8 mouse cellular contexts compared by ENCODE assay signal in the genomic region with DNA sequence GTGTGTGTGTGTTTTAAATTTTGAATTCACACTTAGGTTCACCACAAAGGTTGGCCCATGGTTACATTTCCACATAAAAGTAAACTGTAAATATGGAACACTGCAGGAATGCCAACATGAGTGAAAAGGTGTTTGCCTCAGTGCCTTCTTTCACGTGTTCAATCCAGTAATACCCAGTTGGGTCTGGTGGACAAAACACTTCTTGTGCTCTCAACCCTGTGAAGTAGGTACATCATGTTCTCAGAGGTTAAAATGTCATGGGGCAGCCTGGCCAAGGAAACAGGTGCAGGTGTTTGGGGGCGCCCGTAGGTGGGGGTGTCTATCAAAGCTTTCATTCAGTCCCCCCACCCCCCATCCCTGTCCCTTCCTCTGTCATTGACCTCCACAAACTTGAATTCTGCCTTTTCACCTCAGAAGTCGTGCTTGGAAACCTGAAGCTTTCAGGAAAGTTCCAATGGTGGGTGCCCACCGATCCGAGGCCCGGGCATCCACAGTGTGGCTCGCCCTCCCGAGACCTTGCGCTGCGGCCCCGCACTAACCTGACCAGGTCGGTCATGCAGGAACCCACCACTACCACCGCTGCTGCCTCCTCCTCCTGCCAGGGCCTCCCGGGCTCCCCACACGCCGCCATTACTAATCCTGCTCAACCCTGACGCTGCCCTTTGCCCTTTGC. TPM values are rescaled to one million over a fixed set of nuclear protein-coding genes. Genes with fewer than 3 reads are reported as not detected.
DNase-seq lines count a peak whose midpoint lies in the region; ATAC-seq and TF ChIP-seq lines count a peak whose summit lies in the region.

A gene (minus strand): TSS at position 657 of the 673 bp plus-strand sequence.

- WGBS in thymus, adult 2 months, result 5% methylated on average over 18 of the region's 18 CpGs
- 6% methylated on average over 18 of the region's 18 CpGs for WGBS in kidney, postnatal 0 days

- peak; percentile 18; the same call in 1 of the 2 replicates for ATAC-seq in kidney, postnatal 0 days (replicated peaks; ENCODE audit: low FRiP score, low read depth)

- DNase-seq in adrenal gland, postnatal 25 days, result no peak
- DNase-seq in adrenal gland, postnatal 10 days, result no peak
- DNase-seq in thymus, adult 2 months, result no peak
- no peak for DNase-seq in thymus, postnatal 4 days
- DNase-seq in kidney, postnatal 0 days (ENCODE audit: low spot score), result peak; percentile 22
- no peak for DNase-seq in cerebellum, adult 11-12 months
- DNase-seq in frontal cortex, postnatal 36 days (ENCODE audit: low spot score in 2 of 2), result no peak

- TF ChIP-seq POLR2A in thymus, adult 2 months (IDR thresholded peaks at IDR 0.05; ENCODE audit: control insufficient read depth, extremely low read depth, insufficient read depth, low read length, poor library complexity), result no peak
- no peak for TF ChIP-seq POLR2A in myocyte (IDR thresholded peaks at IDR 0.05; ENCODE audit: insufficient read length, low read depth)

- H3K27ac ChIP-seq in thymus, adult 2 months (ENCODE audit: control insufficient read depth, insufficient read depth, low read length), result peak within 1 kb of the TSS; percentile 89
- H3K27ac ChIP-seq in kidney, postnatal 0 days, result peak within 1 kb of the TSS; percentile 98

- no peaks in the 10 kb centered on the region for H3K27me3 ChIP-seq in thymus, adult 2 months (ENCODE audit: control insufficient read depth, insufficient read depth, low read length)
- H3K27me3 ChIP-seq in kidney, postnatal 0 days (ENCODE audit: insufficient read depth, low read length), result no peaks in the 10 kb centered on the region
- no peaks in the 10 kb centered on the region for H3K27me3 ChIP-seq in myocyte (ENCODE audit: control insufficient read depth, insufficient read depth, insufficient read length)

- H3K36me3 ChIP-seq in thymus, adult 2 months (ENCODE audit: control insufficient read depth, insufficient read depth, low read length), result no peaks in the 10 kb centered on the region
- H3K36me3 ChIP-seq in kidney, postnatal 0 days (ENCODE audit: insufficient read depth, low read length), result no peaks in the 10 kb centered on the region
- peaks cover under 1% of the 10 kb centered on the region for H3K36me3 ChIP-seq in myocyte (ENCODE audit: control insufficient read depth, insufficient read depth)

- peak within 1 kb of the TSS; percentile 86 for H3K9ac ChIP-seq in kidney, postnatal 0 days (ENCODE audit: low read depth, low read length)

- H3ac ChIP-seq in myocyte (ENCODE audit: control insufficient read depth, insufficient read length), result peak within 1 kb of the TSS; percentile 64

- H3K4me1 ChIP-seq in thymus, adult 2 months (replicated peaks; ENCODE audit: control insufficient read depth, insufficient read depth, low read length), result peaks cover 4% of the 10 kb centered on the region
- H3K4me1 ChIP-seq in kidney, postnatal 0 days (replicated peaks; ENCODE audit: insufficient read depth, low read length), result no peaks in the 10 kb centered on the region

- no peaks in the 10 kb centered on the region for H3K9me3 ChIP-seq in kidney, postnatal 0 days (replicated peaks; ENCODE audit: low read length)

- TF ChIP-seq CTCF in thymus, adult 2 months (IDR thresholded peaks at IDR 0.05; ENCODE audit: borderline replicate concordance, control insufficient read depth, extremely low read depth, insufficient read depth, low read length, poor library complexity), result no peak
- TF ChIP-seq CTCF in kidney, postnatal 0 days (IDR thresholded peaks at IDR 0.05; ENCODE audit: low read depth), result no peak; the same call in 1 of the 2 replicates

- peak within 1 kb of the TSS; percentile 65 for H3K4me3 ChIP-seq in thymus, adult 2 months (ENCODE audit: control insufficient read depth, insufficient read depth, low read length)
- peak within 1 kb of the TSS; percentile 75 for H3K4me3 ChIP-seq in kidney, postnatal 0 days (replicated peaks; ENCODE audit: low read depth, low read length)
- peak within 1 kb of the TSS; percentile 87 for H3K4me3 ChIP-seq in myocyte

- H3K79me2 ChIP-seq in myocyte (ENCODE audit: control insufficient read depth, insufficient read depth), result no peaks in the 10 kb centered on the region

- H3K4me2 ChIP-seq in kidney, postnatal 0 days (ENCODE audit: low read length), result peak within 1 kb of the TSS; percentile 81
- peak within 1 kb of the TSS; percentile 77 for H3K4me2 ChIP-seq in myocyte (ENCODE audit: low read depth)

TF ChIP-seq in myocyte, 11 proteins besides CTCF, POLR2A, EP300 and RAD21:
- TF ChIP-seq SRF (IDR thresholded peaks at IDR 0.05; ENCODE audit: control insufficient read depth, insufficient read length, low read depth), result no peak
- TF ChIP-seq MYOG (IDR thresholded peaks at IDR 0.05; ENCODE audit: control insufficient read depth in 1 of 3, insufficient read depth in 1 of 3, insufficient read length in 2 of 3, low read depth in 2 of 3), result no peak
- no peak for TF ChIP-seq MYOD1 (IDR thresholded peaks at IDR 0.05; ENCODE audit: control insufficient read depth in 1 of 3, insufficient read length in 2 of 3, low read depth in 2 of 3)
- TF ChIP-seq MAX (IDR thresholded peaks at IDR 0.05; ENCODE audit: low read depth), result no peak
- no peak for TF ChIP-seq CEBPB (IDR thresholded peaks at IDR 0.05; ENCODE audit: insufficient read depth, poor library complexity, severe bottlenecking)
- no peak for TF ChIP-seq REST (IDR thresholded peaks at IDR 0.05; ENCODE audit: insufficient read depth, insufficient read length)
- TF ChIP-seq POLR2AphosphoS2 (IDR thresholded peaks at IDR 0.05; ENCODE audit: insufficient read length, low read depth), result no peak
- no peak for TF ChIP-seq E2F4 (IDR thresholded peaks at IDR 0.05; ENCODE audit: insufficient read depth)
- no peak for TF ChIP-seq TCF12 (IDR thresholded peaks at IDR 0.05; ENCODE audit: insufficient read depth, poor library complexity, severe bottlenecking)
- no peak for TF ChIP-seq USF1 (IDR thresholded peaks at IDR 0.05; ENCODE audit: low read depth)
- TF ChIP-seq TCF3 (IDR thresholded peaks at IDR 0.05; ENCODE audit: insufficient read length, low read depth), result no peak

RNA-seq across cellular contexts. Expression of the gene that starts here (rescaled TPM):
- 13.8 and 17.7 TPM in 2 replicates for total RNA-seq in adrenal gland, postnatal 25 days (2021)
- total RNA-seq in adrenal gland, postnatal 10 days (2021), result 10 to 100 TPM in 1 of 2 experiments, 1 to 10 TPM in 1; 9.6 to 13.4 TPM
- 8.1 TPM in 2 replicates for polyA plus RNA-seq in thymus, adult 2 months (2012; rRNA removed)
- 11.7 and 12.5 TPM in 2 replicates for polyA plus RNA-seq in kidney, postnatal 0 days (2015; fragmentation: Nextera tagmentation; extraction: Ambion mirVana)
- 2.0 TPM for polyA plus RNA-seq in myocyte (2012; fragmentation: generic; extraction: Trizol)
